Mouse (Mus musculus) MN1 (cell line): ENCODE measurements at regions not wholly inside any gene's neighbourhood (a gene's known extent, or its start where the extent isn't known, plus 50 kb on each side); places are given as distances from the start of the nearest gene placed in this dataset.

Source experiments
- DNase-seq: peaks from one replicate; pipeline ENCODE4 v3.0.0-alpha.2; 2016; ENCODE audit warnings: low spot score

GRCm38 (mm10) chr14:87346812-87347211 is 69.6 kb upstream of the Tdrd3 start:
- no peak for DNase-seq

DNA sequence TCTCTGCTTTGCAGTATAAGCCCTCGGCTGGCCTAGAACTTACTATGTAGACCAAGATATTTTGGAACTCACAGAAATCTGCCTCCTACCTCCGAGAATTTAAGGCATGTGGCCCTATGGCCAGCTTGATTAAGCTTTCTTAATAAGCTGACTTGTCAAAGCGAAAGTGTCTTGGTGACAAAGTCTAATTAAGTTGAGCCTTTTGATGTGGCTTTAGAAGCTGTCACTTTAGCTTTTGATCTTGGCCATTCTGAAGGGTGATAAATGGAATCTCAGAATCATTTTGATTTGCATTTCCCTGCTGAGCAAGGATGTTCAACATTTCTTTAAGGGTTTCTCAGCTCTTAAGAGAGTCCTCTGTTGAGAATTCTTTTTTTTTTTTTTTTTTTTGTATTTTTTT is 67.6 kb upstream of the Tdrd3 start:
- DNase-seq: no peak

DNA sequence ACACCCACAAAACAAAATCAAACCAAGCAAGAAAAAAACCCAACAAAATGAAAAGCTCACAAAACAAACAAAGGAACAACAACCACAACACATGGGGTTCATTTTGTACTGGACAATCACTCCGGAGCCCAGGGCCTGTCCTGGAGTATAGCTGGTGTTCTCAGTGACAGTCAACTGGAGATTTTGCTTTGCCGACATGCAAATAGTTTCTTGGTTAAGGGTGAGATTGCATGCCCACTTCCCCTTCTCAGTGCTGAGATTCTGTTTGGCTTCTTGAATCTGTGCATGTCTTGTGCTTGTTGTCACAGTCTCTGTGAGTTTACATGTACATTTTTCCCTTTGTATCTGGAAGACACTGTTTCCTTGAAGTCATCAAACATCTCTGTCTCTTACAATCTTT is 50.6 kb upstream of the Tdrd3 start:
- DNase-seq: no peak
